In genomic region chr4:70032497-70032896, GRCm38 (mm10) we compare ENCODE assay signal across 28 mouse cellular contexts.
"Had no signal": no experiment of that assay in that cellular context is flagged by ENCODE, and none has a peak within 500 bp of the region (broad histone marks: within the 10 kb centered on the region; RNA-seq: fewer than 3 reads in every experiment).

No protein-coding gene starts in this region.

- H3K36me3 ChIP-seq: embryonic facial prominence, embryonic 10.5 days; embryonic facial prominence, embryonic 12.5 days; embryonic facial prominence, embryonic 13.5 days; embryonic facial prominence, embryonic 15.5 days; forebrain, embryonic 10.5 days; forebrain, embryonic 12.5 days; forebrain, embryonic 15.5 days; heart, embryonic 10.5 days had no signal

- H3K9ac ChIP-seq: embryonic facial prominence, embryonic 12.5 days; embryonic facial prominence, embryonic 13.5 days; embryonic facial prominence, embryonic 15.5 days; forebrain, embryonic 12.5 days; forebrain, embryonic 13.5 days; forebrain, embryonic 15.5 days had no signal

- ATAC-seq: forebrain, embryonic 13.5 days; forebrain, embryonic 14.5 days; forebrain, embryonic 15.5 days had no signal

- H3K27me3 ChIP-seq: embryonic facial prominence, embryonic 12.5 days; embryonic facial prominence, embryonic 13.5 days; embryonic facial prominence, embryonic 15.5 days; forebrain, embryonic 12.5 days; forebrain, embryonic 13.5 days; forebrain, embryonic 15.5 days had no signal

- H3K4me1 ChIP-seq: embryonic facial prominence, embryonic 10.5 days; embryonic facial prominence, embryonic 12.5 days; embryonic facial prominence, embryonic 13.5 days; embryonic facial prominence, embryonic 15.5 days; forebrain, embryonic 10.5 days; forebrain, embryonic 12.5 days; forebrain, embryonic 13.5 days; heart, embryonic 10.5 days had no signal

- H3K4me2 ChIP-seq: embryonic facial prominence, embryonic 12.5 days; embryonic facial prominence, embryonic 13.5 days; embryonic facial prominence, embryonic 15.5 days; forebrain, embryonic 12.5 days; forebrain, embryonic 13.5 days; forebrain, embryonic 15.5 days had no signal

- H3K4me3 ChIP-seq: embryonic facial prominence, embryonic 10.5 days; embryonic facial prominence, embryonic 12.5 days; embryonic facial prominence, embryonic 13.5 days; embryonic facial prominence, embryonic 15.5 days; erythroblast, embryonic 14.5 days; forebrain, embryonic 10.5 days; forebrain, embryonic 12.5 days; forebrain, embryonic 13.5 days; forebrain, embryonic 15.5 days; gastrocnemius, adult 2 months; heart, adult 2 months; heart, embryonic 10.5 days had no signal

- H3K27ac ChIP-seq: embryonic facial prominence, embryonic 10.5 days; embryonic facial prominence, embryonic 12.5 days; embryonic facial prominence, embryonic 13.5 days; embryonic facial prominence, embryonic 15.5 days; forebrain, embryonic 10.5 days; forebrain, embryonic 12.5 days; forebrain, embryonic 13.5 days; forebrain, embryonic 15.5 days; gastrocnemius, adult 2 months; heart, adult 2 months; heart, embryonic 10.5 days had no signal

- DNase-seq: cerebellum, adult 2 months; cerebellum, adult 8-10 months; cerebellum, adult 9-10 months; cerebellum, adult 9-11 months; cerebellum, postnatal 10 days; cerebellum, postnatal 14 days; cerebellum, postnatal 25 days; cerebellum, postnatal 36 days; embryo, embryonic 11 days; gastrocnemius, adult 2 months; gastrocnemius, postnatal 10 days; gastrocnemius, postnatal 14 days; gastrocnemius, postnatal 25 days; gastrocnemius, postnatal 36 days; heart, adult 11 months; heart, adult 18-20 months; heart, adult 2 months had no signal

- H3K9me3 ChIP-seq: embryonic facial prominence, embryonic 10.5 days; embryonic facial prominence, embryonic 12.5 days; embryonic facial prominence, embryonic 13.5 days; embryonic facial prominence, embryonic 15.5 days; forebrain, embryonic 10.5 days; forebrain, embryonic 12.5 days; forebrain, embryonic 13.5 days; forebrain, embryonic 15.5 days; heart, embryonic 10.5 days had no signal
